Mouse (Mus musculus) urinary bladder, postnatal 10 days (tissue): ENCODE data around the gene Pnrc1.

Experiments used
- DNase-seq: peaks from one replicate; pipeline ENCODE4 v3.0.0; 2022; ENCODE audit warnings: low spot score

The Pnrc1 gene

GRCm38 (mm10) chr4:33224003-33224675, 65.8 kb downstream of the Pnrc1 start:
- DNase-seq = no peak

GRCm38 (mm10) chr4:33221847-33222246, 68.1 kb downstream of the Pnrc1 start:
- no peak for DNase-seq

GRCm38 (mm10) chr4:33208881-33209841, 80.8 kb downstream of the Pnrc1 start, which contains the start of gene Srsf12:
Srsf12 (plus strand) TSS chr4:33208991.
- DNase-seq = no peak

DNA sequence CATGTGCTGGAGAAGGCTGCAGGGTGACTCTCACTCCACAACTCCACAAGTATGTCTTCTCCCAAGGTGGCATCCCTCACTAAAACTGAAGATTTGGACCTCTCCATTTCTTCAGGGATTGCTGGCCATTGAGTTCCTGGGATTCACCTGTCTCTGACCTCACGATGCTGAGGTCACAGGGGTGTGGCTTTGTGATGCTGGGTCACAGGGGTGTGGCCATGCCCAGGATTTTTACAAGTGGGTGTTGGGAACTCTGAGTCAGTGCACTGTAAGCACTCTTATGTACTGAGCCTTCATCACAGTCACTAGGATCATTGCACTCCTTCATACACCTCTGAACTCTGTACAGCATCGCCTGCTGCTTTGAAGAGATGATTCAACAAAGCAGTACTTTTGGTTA, 82.4 kb downstream of the Pnrc1 start:
- DNase-seq = no peak

GRCm38 (mm10) chr4:33204682-33205081, 85.3 kb downstream of the Pnrc1 start:
- no peak for DNase-seq

GRCm38 (mm10) chr4:33198117-33198516, 91.8 kb downstream of the Pnrc1 start:
- no peak for DNase-seq
